Mouse (Mus musculus) megakaryocyte, embryonic 14.5 days (primary cell): ENCODE measurements at regions not wholly inside any gene's neighbourhood (a gene's known extent, or its start where the extent isn't known, plus 50 kb on each side); places are given as distances from the start of the nearest gene placed in this dataset.

Experiments used
- H3K27me3 ChIP-seq: replicated peaks from 2 replicates; pipeline ENCODE3; 2012; ENCODE audit warnings: inconsistent platforms
- H3K36me3 ChIP-seq: replicated peaks from 2 replicates; pipeline ENCODE3; 2012; ENCODE audit warnings: low read length, inconsistent platforms, mixed read lengths
- H3K4me1 ChIP-seq: 2 replicates; pipeline ENCODE4 v1.6.1; 2012; ENCODE audit warnings: inconsistent platforms
- H3K4me3 ChIP-seq: replicated peaks from 2 replicates; pipeline ENCODE3; 2012; ENCODE audit warnings: moderate library complexity, mild to moderate bottlenecking, inconsistent platforms
- H3K9me3 ChIP-seq: 2 replicates; pipeline ENCODE4 v1.6.1; 2012; ENCODE audit warnings: inconsistent platforms
- FLI1 ChIP-seq: IDR thresholded peaks from 2 replicates; pipeline ENCODE4 v1.6.1; 2012; ENCODE audit warnings: low read length, inconsistent platforms, mixed read lengths
- GATA1 ChIP-seq: IDR thresholded peaks from 3 replicates; pipeline ENCODE4 v1.6.1; 2012; ENCODE audit warnings: mixed read lengths, low read length, inconsistent platforms, borderline replicate concordance

GRCm38 (mm10) chr6:135518710-135519437 lies 156.5 kb downstream of the Emp1 start:
- Histone ChIP-seq H3K36me3 (no peaks in the 10 kb centered on the region), H3K27me3 (no peaks in the 10 kb centered on the region), H3K4me1 (no peaks in the 10 kb centered on the region), H3K4me3 (no peak overlapping the region), H3K9me3 (no peaks in the 10 kb centered on the region)
- no peak for TF ChIP-seq FLI1
- no peak for TF ChIP-seq GATA1

GRCm38 (mm10) chr6:135519438-135519803 lies 157.1 kb downstream of the Emp1 start:
- Histone ChIP-seq H3K4me1 (no peaks in the 10 kb centered on the region), H3K9me3 (no peaks in the 10 kb centered on the region), H3K4me3 (no peak overlapping the region), H3K27me3 (no peaks in the 10 kb centered on the region), H3K36me3 (no peaks in the 10 kb centered on the region)
- TF ChIP-seq FLI1 = no peak
- TF ChIP-seq GATA1 = no peak

DNA sequence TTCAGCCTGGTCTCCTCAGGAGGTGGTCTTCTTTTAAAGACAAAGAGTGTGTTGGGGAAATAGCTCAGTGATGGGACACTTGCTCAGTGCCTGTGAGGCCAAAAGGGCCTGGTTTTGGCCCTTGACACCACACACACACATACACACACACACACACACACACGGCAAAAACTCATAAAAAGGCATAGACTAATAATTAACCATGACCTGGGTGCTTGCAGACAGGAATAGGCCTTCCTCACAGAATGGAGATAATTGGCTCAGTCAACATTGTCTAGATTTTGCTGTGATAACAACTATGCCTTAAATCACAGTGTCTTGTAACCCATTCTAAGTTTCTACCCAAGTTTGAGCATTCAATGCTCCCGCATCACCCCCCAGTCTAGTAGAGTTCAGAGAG lies 158.5 kb downstream of the Emp1 start:
- H3K9me3 ChIP-seq = no peaks in the 10 kb centered on the region
- no peak overlapping the region for H3K4me3 ChIP-seq
- H3K27me3 ChIP-seq = no peaks in the 10 kb centered on the region
- TF ChIP-seq GATA1 (no peak), FLI1 (no peak)
- H3K4me1 ChIP-seq = no peaks in the 10 kb centered on the region
- no peaks in the 10 kb centered on the region for H3K36me3 ChIP-seq

- no peak overlapping the region for H3K4me3 ChIP-seq
- H3K4me1 ChIP-seq = no peaks in the 10 kb centered on the region
- H3K9me3 ChIP-seq = no peaks in the 10 kb centered on the region
- H3K36me3 ChIP-seq = no peaks in the 10 kb centered on the region
- H3K27me3 ChIP-seq = peaks cover 4% of the 10 kb centered on the region
- TF ChIP-seq FLI1 (no peak), GATA1 (no peak)
These were observed 162.5 kb downstream of the Emp1 start for GRCm38 (mm10) chr6:135524886-135525285.

- Histone ChIP-seq H3K36me3 (no peaks in the 10 kb centered on the region), H3K4me1 (no peaks in the 10 kb centered on the region), H3K4me3 (no peak overlapping the region), H3K9me3 (no peaks in the 10 kb centered on the region), H3K27me3 (peaks cover 4% of the 10 kb centered on the region)
- TF ChIP-seq GATA1 (no peak), FLI1 (no peak)
These were observed 163.5 kb downstream of the Emp1 start for GRCm38 (mm10) chr6:135525841-135526327.

GRCm38 (mm10) chr6:135526460-135527160 lies 164.3 kb downstream of the Emp1 start:
- H3K27me3 ChIP-seq = peaks cover 4% of the 10 kb centered on the region
- H3K36me3 ChIP-seq = no peaks in the 10 kb centered on the region
- no peaks in the 10 kb centered on the region for H3K9me3 ChIP-seq
- TF ChIP-seq GATA1 = no peak
- no peaks in the 10 kb centered on the region for H3K4me1 ChIP-seq
- no peak overlapping the region for H3K4me3 ChIP-seq

GRCm38 (mm10) chr6:135527879-135528278 lies 165.5 kb downstream of the Emp1 start:
- H3K4me3 ChIP-seq = no peak overlapping the region
- H3K27me3 ChIP-seq = peaks cover 4% of the 10 kb centered on the region
- TF ChIP-seq GATA1 (no peak), FLI1 (no peak)

GRCm38 (mm10) chr6:135539791-135540646 lies 177.7 kb downstream of the Emp1 start:
- Histone ChIP-seq H3K27me3 (peaks cover 9% of the 10 kb centered on the region), H3K4me3 (no peak overlapping the region), H3K4me1 (no peaks in the 10 kb centered on the region), H3K36me3 (no peaks in the 10 kb centered on the region), H3K9me3 (no peaks in the 10 kb centered on the region)
- TF ChIP-seq GATA1 (no peak), FLI1 (no peak)

More at GRCm38 (mm10) chr6:135527879-135528278, 165.5 kb downstream of the Emp1 start:
- no peaks in the 10 kb centered on the region for H3K9me3 ChIP-seq
- H3K36me3 ChIP-seq = no peaks in the 10 kb centered on the region
- H3K4me1 ChIP-seq = no peaks in the 10 kb centered on the region

- H3K9me3 ChIP-seq = no peaks in the 10 kb centered on the region
- peaks cover 9% of the 10 kb centered on the region for H3K27me3 ChIP-seq
- no peaks in the 10 kb centered on the region for H3K36me3 ChIP-seq
- TF ChIP-seq GATA1 = no peak
- no peak for TF ChIP-seq FLI1
- no peaks in the 10 kb centered on the region for H3K4me1 ChIP-seq
- H3K4me3 ChIP-seq = no peak overlapping the region
These were observed 179.2 kb downstream of the Emp1 start for GRCm38 (mm10) chr6:135541566-135541965.

- Histone ChIP-seq H3K4me3 (no peak overlapping the region), H3K27me3 (peaks cover 9% of the 10 kb centered on the region), H3K4me1 (no peaks in the 10 kb centered on the region), H3K36me3 (no peaks in the 10 kb centered on the region), H3K9me3 (no peaks in the 10 kb centered on the region)
- no peak for TF ChIP-seq GATA1
- no peak for TF ChIP-seq FLI1
These were observed 180.0 kb downstream of the Emp1 start for GRCm38 (mm10) chr6:135542356-135542755.
